Mouse (Mus musculus) gastrocnemius, adult 2 months (tissue): ENCODE results near the gene Pde3b. TPM values are rescaled to one million over a fixed set of nuclear protein-coding genes. Genes with fewer than 3 reads are reported as not detected.
"Not testable (repeated sequence)": the region's sequence is repeated elsewhere in the genome, so short reads cannot be mapped to it uniquely, and the experiment has no call there.

Experiments used
- DNase-seq: peaks from one replicate; pipeline ENCODE4 v3.0.0; 2022
- H3K27ac ChIP-seq: fragments of 200-600 bp; 2 replicates; pipeline ENCODE4 v1.8.1; 2022; ENCODE audit warnings: mild to moderate bottlenecking
- H3K4me3 ChIP-seq: fragments of 200-600 bp; 2 replicates; pipeline ENCODE4 v1.8.1; 2022; ENCODE audit warnings: mild to moderate bottlenecking, moderate library complexity
- CTCF ChIP-seq: fragments of 200-600 bp; IDR thresholded peaks from 2 replicates; pipeline ENCODE4 v1.8.1; 2022; ENCODE audit warnings: antibody characterized with exemption, mild to moderate bottlenecking, moderate library complexity
- intact Hi-C: fragments of 180-260 bp; cut with DNase I; formaldehyde crosslinking; loops from one replicate; pipeline ENCODE4 v1.15.1; 2025
- total RNA-seq, 2 experiments: library from RNA; stranded (reverse); gene quantifications; 2 replicates each; pipeline ENCODE4 v1.2.3; 2021

The Pde3b gene
- total RNA-seq, 2 experiments from 2014 or later, result 3.2 to 4.7 TPM

DNA sequence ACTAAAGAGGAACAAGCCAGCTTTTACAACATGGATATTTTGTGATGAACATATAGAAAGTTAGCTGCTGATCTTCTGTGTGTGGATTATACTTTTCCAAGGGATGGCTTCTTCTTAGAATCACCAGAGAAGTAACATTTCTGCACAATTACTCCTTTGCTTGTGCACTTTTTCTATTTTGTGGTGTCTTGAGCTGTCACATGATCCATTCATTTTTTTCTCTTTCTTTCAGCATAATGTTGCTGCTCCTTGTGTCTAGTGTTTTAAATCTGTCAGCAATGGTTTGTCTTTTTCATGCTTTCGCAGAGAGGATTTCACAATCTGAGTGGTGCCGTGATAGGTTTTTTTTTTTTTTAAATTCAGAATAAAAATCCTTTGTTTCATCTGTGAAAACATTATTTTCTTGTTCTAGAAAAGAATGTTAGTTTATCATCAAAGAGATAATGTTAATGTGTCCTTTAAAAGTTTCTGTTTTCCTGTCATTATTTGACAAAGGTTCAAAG lies 66.4 kb downstream of the Pde3b start:
- intact Hi-C loops, result no loop called here
- DNase-seq, result no peak
- Histone ChIP-seq H3K27ac (no peak overlapping the region), H3K4me3 (no peak overlapping the region)
- TF ChIP-seq CTCF, result no peak

DNA sequence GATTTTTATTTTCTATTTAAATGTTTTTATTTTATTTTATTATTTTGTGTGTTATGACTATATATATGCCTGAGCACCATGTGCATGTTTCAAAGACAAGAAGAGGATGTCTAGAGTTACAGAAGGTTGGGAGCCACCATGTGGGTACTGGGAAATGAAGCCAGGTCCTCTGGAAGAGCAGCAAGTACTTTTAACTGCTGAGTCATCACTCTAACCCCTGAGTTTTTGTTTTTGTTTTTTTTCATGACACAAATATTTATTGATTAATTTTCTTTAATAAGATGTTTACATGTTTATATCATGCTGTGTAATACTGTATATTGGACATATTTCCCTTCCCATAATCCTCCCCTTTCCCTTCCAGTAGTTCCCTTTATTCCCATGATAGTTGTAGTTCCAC lies 77.5 kb downstream of the Pde3b start:
- TF ChIP-seq CTCF, result no peak
- Histone ChIP-seq H3K27ac (no peak overlapping the region), H3K4me3 (no peak overlapping the region)
- intact Hi-C loops, result no loop called here
- no peak for DNase-seq

- Histone ChIP-seq H3K4me3 (no peak overlapping the region), H3K27ac (no peak overlapping the region)
- DNase-seq, result no peak
- no peak; the same call in 1 of the 2 replicates for TF ChIP-seq CTCF
- intact Hi-C loops, result no loop called here
Observed at GRCm38 (mm10) chr7:114494033-114494432, 79.0 kb downstream of the Pde3b start.

GRCm38 (mm10) chr7:114499293-114499692 lies 84.2 kb downstream of the Pde3b start:
- Histone ChIP-seq H3K27ac (no peak overlapping the region), H3K4me3 (no peak overlapping the region)
- TF ChIP-seq CTCF, result peak; percentile 47
- no peak for DNase-seq
- intact Hi-C loops, result no loop called here

DNA sequence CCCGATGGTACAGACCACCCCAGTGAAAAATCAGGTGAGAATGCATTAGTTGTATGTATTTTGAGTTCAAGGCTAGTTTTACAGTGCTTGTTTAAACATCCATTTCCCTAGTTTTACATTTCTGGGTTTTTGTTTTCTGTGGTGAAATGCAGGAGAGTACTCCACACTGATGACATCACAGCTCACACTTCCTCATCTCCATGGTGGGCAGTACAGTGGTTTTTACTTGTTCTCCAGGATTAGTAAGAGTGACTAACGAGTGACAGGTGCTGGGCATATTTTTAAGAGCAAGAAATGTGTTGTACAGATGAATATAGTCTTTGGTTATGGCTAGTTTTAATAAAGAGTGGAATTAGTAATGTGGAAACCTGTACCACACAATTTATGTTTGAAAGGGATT lies 93.8 kb downstream of the Pde3b start:
- TF ChIP-seq CTCF, result no peak
- DNase-seq, result no peak
- Histone ChIP-seq H3K27ac (no peak overlapping the region), H3K4me3 (no peak overlapping the region)
- intact Hi-C loops, result no loop called here

DNA sequence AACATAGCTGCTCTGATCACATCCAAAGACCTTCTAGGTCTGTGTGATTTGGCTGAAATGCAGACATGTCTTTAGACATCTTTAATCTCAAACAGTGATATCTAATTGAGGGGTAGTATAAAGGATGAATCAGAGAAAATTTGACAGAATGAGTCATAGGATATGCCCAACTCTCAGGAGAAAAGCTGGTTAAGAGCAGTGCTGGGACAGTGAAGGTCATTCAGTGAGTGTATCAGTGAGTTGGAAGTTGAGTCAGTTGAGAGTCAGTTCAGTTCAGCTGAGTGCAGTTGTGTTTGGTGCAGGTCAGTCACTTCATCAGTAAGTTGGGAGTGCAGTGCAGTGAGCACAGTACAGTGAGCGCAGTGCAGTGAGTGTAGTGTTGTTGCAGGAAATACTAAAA lies 105.0 kb downstream of the Pde3b start:
- no peak for TF ChIP-seq CTCF
- intact Hi-C loops, result no loop called here
- no peak overlapping the region for H3K27ac ChIP-seq
- H3K4me3 ChIP-seq, result no peak overlapping the region
- DNase-seq, result no peak

DNA sequence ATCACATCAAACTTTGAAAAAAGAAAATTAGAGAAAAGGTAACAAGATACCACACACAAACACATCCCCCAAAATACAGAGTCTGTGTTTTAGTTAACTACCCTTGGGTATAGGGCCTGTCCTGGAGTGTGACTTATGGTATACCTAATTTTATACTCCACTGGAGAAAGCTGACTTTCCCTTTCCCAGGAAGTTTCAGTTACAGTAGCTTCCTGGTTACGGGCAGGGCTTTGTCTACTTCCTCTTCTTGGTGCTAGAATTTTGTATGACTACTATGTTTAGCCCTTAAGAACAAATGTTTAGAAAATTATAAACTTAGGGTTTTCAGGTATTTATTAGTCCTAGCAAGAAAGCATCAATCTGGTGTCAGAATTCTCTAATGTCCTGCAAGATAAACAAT lies 111.2 kb downstream of the Pde3b start:
- no peak for DNase-seq
- no peak for TF ChIP-seq CTCF
- H3K4me3 ChIP-seq, result no peak overlapping the region
- H3K27ac ChIP-seq, result no peak overlapping the region
- intact Hi-C loops, result no loop called here

DNA sequence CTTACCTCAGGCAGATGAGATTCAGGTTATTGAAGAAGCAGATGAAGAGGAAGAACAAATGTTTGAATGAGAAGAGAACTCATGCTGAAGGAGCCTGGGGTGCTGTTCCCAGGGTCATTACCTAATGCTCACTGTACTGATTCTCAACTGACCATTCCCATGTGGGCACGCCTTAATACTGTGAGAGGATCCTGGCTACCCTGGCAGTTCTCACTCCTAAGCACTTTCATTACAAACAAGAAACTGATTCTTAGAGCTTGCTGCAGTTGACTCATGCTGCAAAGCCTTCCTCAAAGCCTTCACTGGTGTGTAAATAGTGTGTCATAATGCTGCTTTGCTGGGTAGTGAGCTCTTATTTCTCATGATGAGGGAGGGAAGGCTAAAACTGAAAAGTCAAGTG lies 121.1 kb downstream of the Pde3b start:
- H3K4me3 ChIP-seq, result no peak overlapping the region
- no peak overlapping the region for H3K27ac ChIP-seq
- intact Hi-C loops, result no loop called here
- TF ChIP-seq CTCF, result no peak
- DNase-seq, result no peak

DNA sequence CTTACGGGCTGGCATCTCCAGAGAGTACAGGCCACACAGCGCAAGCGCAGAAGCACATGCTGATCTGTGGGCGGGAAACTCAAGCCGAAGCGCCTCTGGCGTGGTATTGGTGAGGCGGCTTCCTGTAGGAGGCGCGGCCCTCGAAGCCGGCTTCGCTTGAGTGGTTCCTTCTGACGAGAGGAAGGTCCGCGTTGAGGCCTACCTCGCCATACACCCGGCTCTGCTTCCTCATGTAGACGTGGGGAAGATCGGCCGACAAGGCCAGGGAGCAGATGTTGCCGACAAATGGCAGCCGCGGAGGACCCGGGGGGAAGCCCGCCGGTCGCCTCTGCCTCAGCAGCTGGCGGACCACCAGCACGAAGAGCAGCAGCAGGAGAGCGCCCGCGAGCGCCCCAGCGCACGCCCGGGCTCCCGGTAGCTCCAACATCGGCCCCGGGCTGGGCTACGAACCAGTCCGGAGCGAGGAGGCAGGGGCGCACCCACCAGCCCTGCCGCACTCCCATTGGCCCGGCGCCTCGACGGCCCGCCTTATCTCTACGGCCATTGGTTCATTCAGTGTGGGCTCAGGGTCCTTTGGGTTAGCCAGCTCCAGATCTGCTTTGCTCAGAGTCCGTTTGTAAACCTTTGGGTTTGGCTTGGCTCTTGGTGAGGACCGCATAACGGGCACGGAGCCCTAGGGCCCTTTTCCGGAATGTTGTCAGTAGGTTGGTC lies 147.6 kb downstream of the Pde3b start, which contains the start of gene Cyp2r1:
Gene Cyp2r1, minus strand, starts transcription at position 442 of the 711 bp plus-strand sequence.
- DNase-seq, result peak; percentile 89
- Histone ChIP-seq H3K4me3 (peak within 1 kb of the TSS; percentile 85), H3K27ac (peak within 1 kb of the TSS; percentile 69)
- peak; percentile 23; the same call in 1 of the 2 replicates for TF ChIP-seq CTCF
- intact Hi-C loops, result no loop called here

- intact Hi-C loops, DNase-seq, H3K4me3 ChIP-seq, H3K27ac ChIP-seq: not testable (repeated sequence)
Observed at GRCm38 (mm10) chr7:114573866-114574265, 158.8 kb downstream of the Pde3b start.

DNA sequence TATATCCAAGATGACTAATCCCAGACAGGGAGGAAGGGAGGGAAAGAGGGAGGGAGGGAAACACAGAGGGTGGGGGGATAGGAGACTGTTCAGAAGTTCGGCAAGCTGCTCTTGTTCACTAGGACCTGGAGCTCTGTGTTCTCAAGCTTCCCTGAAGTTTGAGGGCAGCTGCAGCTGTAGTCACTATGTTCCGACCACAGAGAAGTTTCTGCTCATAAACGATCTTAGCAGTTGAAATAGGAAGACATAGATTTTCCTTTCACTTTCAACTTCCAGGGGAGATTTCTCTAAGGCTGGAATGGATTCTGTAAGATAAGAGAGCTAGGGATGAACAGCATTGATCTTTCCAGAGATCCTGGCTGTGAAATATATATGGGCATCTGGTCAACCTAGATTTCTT lies 161.8 kb downstream of the Pde3b start:
- no peak overlapping the region for H3K27ac ChIP-seq
- no peak for TF ChIP-seq CTCF
- intact Hi-C loops, result no loop called here
- peak overlapping the region; percentile 36; the same call in 1 of the 2 replicates for H3K4me3 ChIP-seq
- DNase-seq, result no peak

- Histone ChIP-seq H3K27ac (no peak overlapping the region), H3K4me3 (no peak overlapping the region)
- intact Hi-C loops, result no loop called here
- no peak for DNase-seq
- no peak for TF ChIP-seq CTCF
Observed at GRCm38 (mm10) chr7:114577665-114578064, 162.6 kb downstream of the Pde3b start.

DNA sequence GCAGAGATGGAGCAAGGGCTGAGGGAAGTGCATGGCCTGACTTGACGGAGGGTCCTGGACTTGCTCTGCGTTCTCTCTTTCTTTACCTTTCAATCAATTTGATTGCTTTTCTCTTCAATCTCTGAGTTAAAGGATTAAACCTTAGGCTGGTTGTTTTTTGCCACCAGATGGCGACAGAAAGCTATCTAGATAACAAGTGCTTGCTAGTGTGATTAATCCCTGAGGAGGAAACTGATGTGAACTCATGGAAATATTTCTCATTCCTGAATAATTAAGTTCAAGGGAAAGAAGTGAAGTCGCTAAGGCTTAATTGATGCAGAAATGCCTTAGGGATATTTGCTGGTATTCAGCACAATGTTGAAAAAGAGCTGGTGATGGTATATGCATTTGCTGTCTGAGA lies 165.3 kb downstream of the Pde3b start:
- intact Hi-C loops, result loop anchor here (5.0 to 10.0 kb wide), 2 partner anchors 92 to 144 kb away; no protein-coding TSS in a partner anchor
- no peak overlapping the region for H3K4me3 ChIP-seq
- no peak overlapping the region for H3K27ac ChIP-seq
- peak; percentile 31 for DNase-seq
- TF ChIP-seq CTCF, result peak; percentile 79

DNA sequence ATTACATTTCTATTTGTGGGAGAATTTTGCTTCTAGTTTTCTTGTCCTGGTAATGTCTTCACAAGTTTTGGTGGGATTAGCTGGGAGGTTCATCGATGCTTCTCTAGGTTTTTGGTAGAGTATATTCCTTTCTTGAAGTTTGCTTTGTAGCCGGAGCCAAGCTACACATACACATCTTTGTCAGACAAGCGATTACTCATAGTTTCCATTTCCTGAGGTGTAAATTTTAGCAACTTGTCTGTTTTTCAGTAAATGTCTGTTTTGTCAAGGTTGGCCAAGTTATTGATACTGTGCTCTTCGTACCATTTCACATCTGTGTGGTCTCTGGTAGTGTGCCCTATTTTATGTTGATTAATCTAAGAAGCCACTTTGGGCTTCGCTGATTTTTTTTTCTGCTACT lies 166.1 kb downstream of the Pde3b start:
- H3K27ac ChIP-seq, result no peak overlapping the region
- no peak for TF ChIP-seq CTCF
- DNase-seq, result no peak
- no peak overlapping the region for H3K4me3 ChIP-seq
- intact Hi-C loops, result loop anchor here (5.0 to 10.0 kb wide), 2 partner anchors 91 to 144 kb away; no protein-coding TSS in a partner anchor
